Mouse (Mus musculus): ENCODE results near the gene St6gal1.

St6gal1 gene

GRCm38 (mm10) chr16:23251445-23251773, 26.9 kb downstream of the St6gal1 start:
- DNase-seq (ENCODE audit: low read depth): no peak

- DNase-seq (ENCODE audit: low read depth): no peak
Measured at GRCm38 (mm10) chr16:23253620-23254019, 29.1 kb downstream of the St6gal1 start.

GRCm38 (mm10) chr16:23254062-23254461, 29.5 kb downstream of the St6gal1 start:
- no peak for DNase-seq (ENCODE audit: low read depth)

GRCm38 (mm10) chr16:23256638-23257037, 32.1 kb downstream of the St6gal1 start:
- no peak for DNase-seq (ENCODE audit: low read depth)

- no peak for DNase-seq (ENCODE audit: low read depth)
Measured at GRCm38 (mm10) chr16:23258429-23258822, 33.9 kb downstream of the St6gal1 start.

GRCm38 (mm10) chr16:23258823-23259457, 34.4 kb downstream of the St6gal1 start:
- no peak for DNase-seq (ENCODE audit: low read depth)

- no peak for DNase-seq (ENCODE audit: low read depth)
Measured at GRCm38 (mm10) chr16:23259580-23259979, 35.0 kb downstream of the St6gal1 start.

GRCm38 (mm10) chr16:23262131-23262768, 37.7 kb downstream of the St6gal1 start:
- peak; percentile 19 for DNase-seq (ENCODE audit: low read depth)

- no peak for DNase-seq (ENCODE audit: low read depth)
Measured at GRCm38 (mm10) chr16:23262846-23263245, 38.3 kb downstream of the St6gal1 start.

- no peak for DNase-seq (ENCODE audit: low read depth)
Measured at GRCm38 (mm10) chr16:23264999-23265398, 40.5 kb downstream of the St6gal1 start.

GRCm38 (mm10) chr16:23265481-23265880, 40.9 kb downstream of the St6gal1 start:
- no peak for DNase-seq (ENCODE audit: low read depth)

- DNase-seq (ENCODE audit: low read depth): no peak
Measured at GRCm38 (mm10) chr16:23266293-23266692, 41.8 kb downstream of the St6gal1 start.

GRCm38 (mm10) chr16:23266896-23267295, 42.4 kb downstream of the St6gal1 start:
- no peak for DNase-seq (ENCODE audit: low read depth)

- no peak for DNase-seq (ENCODE audit: low read depth)
Measured at GRCm38 (mm10) chr16:23268231-23268630, 43.7 kb downstream of the St6gal1 start.

- peak; percentile 66 for DNase-seq (ENCODE audit: low read depth)
Measured at GRCm38 (mm10) chr16:23269056-23269983, 44.8 kb downstream of the St6gal1 start.

GRCm38 (mm10) chr16:23269984-23270912, 45.7 kb downstream of the St6gal1 start:
- DNase-seq (ENCODE audit: low read depth): no peak

GRCm38 (mm10) chr16:23270913-23271253, 46.3 kb downstream of the St6gal1 start:
- DNase-seq (ENCODE audit: low read depth): no peak

- peak; percentile 34 for DNase-seq (ENCODE audit: low read depth)
Measured at GRCm38 (mm10) chr16:23271746-23272520, 47.4 kb downstream of the St6gal1 start.

- DNase-seq (ENCODE audit: low read depth): no peak
Measured at GRCm38 (mm10) chr16:23272521-23273230, 48.1 kb downstream of the St6gal1 start.

GRCm38 (mm10) chr16:23274005-23274404, 49.5 kb downstream of the St6gal1 start:
- DNase-seq (ENCODE audit: low read depth): no peak

Data from 416B (cell line).